Mouse (Mus musculus) kidney, adult 2 months (tissue): Measurements from ENCODE around the gene Efs.

Experiments
- CTCF ChIP-seq: fragments of 200-500 bp; conservative IDR thresholded peaks from 2 replicates; pipeline ENCODE4 v1.5.1; 2011; ENCODE audit warnings: low read depth, mild to moderate bottlenecking, control low read depth, low read length, moderate library complexity, mixed read lengths; ENCODE audit not compliant: insufficient read depth, insufficient read length
- POLR2A ChIP-seq: fragments of 200-500 bp; IDR thresholded peaks from one replicate; pipeline ENCODE4 v1.6.1; 2011; ENCODE audit warnings: low read depth, low read length, control low read depth

GRCm38 (mm10) chr14:54875844-54876538 lies 49.9 kb downstream of the Efs start:
- TF ChIP-seq POLR2A (no peak), CTCF (no peak)
